Mouse (Mus musculus) E14TG2a.4 (cell line): ENCODE data around the gene Rnf144b.

Source experiments
- CTCF ChIP-seq: conservative IDR thresholded peaks from 2 replicates; pipeline ENCODE4 v1.5.1; 2014; ENCODE audit warnings: low read length
- NANOG ChIP-seq: IDR thresholded peaks from 2 replicates; pipeline ENCODE4 v1.6.1; 2014; ENCODE audit warnings: borderline replicate concordance, low read length, mixed read lengths
- POU5F1 ChIP-seq: IDR thresholded peaks from 2 replicates; pipeline ENCODE4 v1.6.1; 2014; ENCODE audit warnings: low read length, borderline replicate concordance

GRCm38 (mm10) chr13:47124449-47124848 lies 2.0 kb downstream of the Rnf144b start:
- no peak for TF ChIP-seq CTCF
- TF ChIP-seq POU5F1, result no peak
- TF ChIP-seq NANOG, result no peak
